Mouse (Mus musculus): Measurements from ENCODE around the gene Cep78. TPM values are rescaled to one million over a fixed set of nuclear protein-coding genes. Genes with fewer than 3 reads are reported as not detected.

The Cep78 gene
- polyA plus RNA-seq, 1 experiment from 2014 or later: 70.6 TPM

DNA sequence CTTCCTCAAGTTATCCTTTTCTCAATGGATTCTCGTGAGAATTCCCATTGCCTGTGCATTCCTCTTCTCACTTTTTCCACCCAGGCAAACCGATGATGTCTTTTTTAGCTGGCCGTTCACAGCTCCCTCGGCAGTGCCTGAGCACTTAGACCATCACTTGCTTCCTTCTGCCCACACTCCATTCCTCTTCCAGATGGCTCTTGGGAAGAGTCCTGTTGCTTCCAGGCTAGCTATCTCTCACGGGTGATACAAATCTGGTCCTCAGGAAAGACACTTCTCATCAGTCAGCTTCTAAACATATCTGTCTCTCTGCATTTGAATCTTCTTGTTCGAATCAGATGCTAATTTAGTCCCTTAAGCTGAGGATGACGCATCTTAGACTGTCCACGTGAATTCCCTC lies 22.3 kb upstream of the Cep78 start:
- Histone ChIP-seq H3K27ac (no peak overlapping the region), H3K4me3 (no peak overlapping the region), H3K9me3 (no peaks in the 10 kb centered on the region), H3K4me1 (0 out of 2 replicates have a peak, but pooled peaks cover 3% of the 10 kb centered on the region), H3K27me3 (ENCODE audit: poor library complexity, severe bottlenecking) (no peaks in the 10 kb centered on the region), H3K36me3 (replicated peaks) (no peaks in the 10 kb centered on the region)
- DNase-seq (ENCODE audit: extremely low spot score, low spot score): no peak
- 90% methylated on average over 8 of the region's 8 CpGs for WGBS

DNA sequence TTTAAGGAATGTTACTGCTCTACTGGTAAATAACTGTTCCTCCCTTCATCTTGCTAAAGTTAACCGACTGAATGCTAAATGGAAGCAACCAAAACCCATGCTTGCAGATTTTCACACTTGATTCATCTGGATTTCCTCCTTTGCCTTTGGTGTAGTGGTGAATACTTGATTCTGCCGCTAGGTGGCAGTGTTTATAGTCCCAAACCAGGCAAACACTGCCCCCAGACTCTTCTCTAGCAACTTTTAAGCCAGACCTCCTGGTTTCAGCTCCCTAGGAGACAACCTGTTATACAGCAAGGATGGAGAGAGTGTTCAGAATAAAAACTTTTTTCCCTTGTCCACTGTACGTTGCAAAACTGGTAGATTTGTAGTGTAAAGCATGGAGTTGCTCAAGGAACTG lies 13.4 kb upstream of the Cep78 start:
- Histone ChIP-seq H3K4me1 (peaks cover 5% of the 10 kb centered on the region; the same call in 1 of the 2 replicates), H3K36me3 (replicated peaks) (0 out of 2 replicates have a peak, but pooled peaks cover 3% of the 10 kb centered on the region), H3K27ac (no peak overlapping the region), H3K9me3 (no peaks in the 10 kb centered on the region), H3K4me3 (no peak overlapping the region), H3K27me3 (ENCODE audit: poor library complexity, severe bottlenecking) (no peaks in the 10 kb centered on the region)
- DNase-seq (ENCODE audit: extremely low spot score, low spot score): peak; percentile 47
- WGBS: 6% methylated on average over 3 of the region's 3 CpGs

DNA sequence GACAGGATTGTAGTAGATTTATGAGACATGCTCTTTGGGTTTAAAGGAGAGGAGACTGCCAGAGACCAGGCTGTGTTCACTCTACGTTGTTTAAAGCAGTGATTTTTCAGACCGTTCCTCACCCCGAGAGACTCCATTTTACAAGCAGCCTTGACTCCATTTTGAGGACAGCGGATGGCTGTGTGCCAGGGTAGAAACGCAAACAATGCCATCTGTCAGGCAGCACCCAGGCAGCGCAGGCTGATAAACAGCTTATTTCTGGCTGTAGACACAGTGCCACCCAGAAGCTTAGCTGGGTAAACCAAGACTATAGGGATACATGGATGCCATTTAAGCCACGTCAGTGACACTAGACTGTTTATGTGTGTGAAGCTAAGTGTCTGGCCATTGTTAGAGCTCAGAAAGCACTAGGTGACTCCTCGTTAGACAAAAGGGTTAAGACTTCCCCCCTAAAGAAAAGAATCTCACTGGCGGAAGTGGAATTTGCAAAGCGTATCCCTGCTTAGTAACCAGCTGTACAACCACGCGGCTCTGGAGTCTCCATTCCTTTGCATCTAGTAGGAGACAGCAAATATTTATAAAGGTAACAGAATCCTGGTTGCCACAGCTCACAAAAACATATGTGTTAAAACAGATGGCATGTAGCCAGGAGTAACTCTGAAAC lies 12.2 kb upstream of the Cep78 start:
- WGBS: 78% methylated on average over 12 of the region's 12 CpGs
- Histone ChIP-seq H3K36me3 (replicated peaks) (0 out of 2 replicates have a peak, but pooled peaks cover 3% of the 10 kb centered on the region), H3K27me3 (ENCODE audit: poor library complexity, severe bottlenecking) (no peaks in the 10 kb centered on the region), H3K9me3 (no peaks in the 10 kb centered on the region), H3K4me3 (no peak overlapping the region), H3K4me1 (peaks cover 5% of the 10 kb centered on the region; the same call in 1 of the 2 replicates), H3K27ac (no peak overlapping the region)
- no peak for DNase-seq (ENCODE audit: extremely low spot score, low spot score)

DNA sequence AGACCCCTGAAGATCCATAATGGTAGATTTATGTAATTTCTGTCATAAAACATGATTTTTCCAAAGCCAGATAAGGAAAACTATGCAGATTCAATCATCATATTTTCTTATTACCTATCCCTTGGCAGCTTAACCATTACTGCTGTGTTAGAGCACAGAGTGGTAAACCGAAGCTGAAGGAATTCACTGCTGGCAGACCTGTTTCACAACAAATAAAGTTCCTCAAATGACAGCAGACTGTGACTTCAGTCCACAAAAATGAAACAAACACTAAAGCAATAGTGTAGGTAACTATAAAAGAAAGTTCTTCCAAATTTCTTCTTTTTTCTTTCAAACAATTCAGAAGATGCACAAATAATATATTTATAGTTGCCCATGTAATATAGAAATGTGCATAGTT lies 5.3 kb upstream of the Cep78 start:
- no peak for DNase-seq (ENCODE audit: extremely low spot score, low spot score)
- Histone ChIP-seq H3K27ac (no peak overlapping the region), H3K4me1 (peaks cover 9% of the 10 kb centered on the region), H3K4me3 (no peak overlapping the region), H3K27me3 (ENCODE audit: poor library complexity, severe bottlenecking) (no peaks in the 10 kb centered on the region), H3K9me3 (no peaks in the 10 kb centered on the region), H3K36me3 (replicated peaks) (peaks cover 10% of the 10 kb centered on the region)
- 92% methylated on average over 1 of the region's 1 CpGs for WGBS

DNA sequence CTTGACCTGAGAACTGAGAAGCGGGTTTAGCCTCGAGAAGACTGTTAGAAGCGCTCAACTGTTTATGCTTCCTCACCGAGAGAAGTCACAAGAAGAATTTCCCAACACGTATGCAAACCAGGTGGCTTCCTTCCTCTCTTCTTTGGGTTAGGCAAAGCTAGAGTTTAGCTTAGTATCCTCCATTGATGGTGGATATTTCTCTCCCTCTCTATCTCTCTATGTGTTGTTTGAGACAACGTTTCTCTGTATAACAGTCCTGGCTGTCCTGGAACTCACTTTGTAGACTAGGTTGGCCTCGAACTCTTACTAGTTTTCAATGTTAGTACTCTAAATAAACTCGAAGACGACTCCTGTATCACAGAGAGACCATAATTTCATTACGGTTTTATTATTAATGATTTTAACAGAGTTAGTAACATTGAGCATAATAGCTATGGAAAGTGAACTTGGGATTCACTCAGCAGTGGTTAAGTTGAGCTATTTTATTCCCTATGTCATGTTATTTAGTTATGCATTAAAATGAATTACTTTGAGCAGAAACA lies 454 bp upstream of the Cep78 start:
- no peaks in the 10 kb centered on the region for H3K27me3 ChIP-seq (ENCODE audit: poor library complexity, severe bottlenecking)
- WGBS: 28% methylated on average over 10 of the region's 10 CpGs
- peak overlapping the region; percentile 98 for H3K27ac ChIP-seq
- peak overlapping the region; percentile 68 for H3K4me3 ChIP-seq
- DNase-seq (ENCODE audit: extremely low spot score, low spot score): no peak
- H3K36me3 ChIP-seq (replicated peaks): peaks cover 20% of the 10 kb centered on the region
- peaks cover 40% of the 10 kb centered on the region for H3K4me1 ChIP-seq
- H3K9me3 ChIP-seq: no peaks in the 10 kb centered on the region

DNA sequence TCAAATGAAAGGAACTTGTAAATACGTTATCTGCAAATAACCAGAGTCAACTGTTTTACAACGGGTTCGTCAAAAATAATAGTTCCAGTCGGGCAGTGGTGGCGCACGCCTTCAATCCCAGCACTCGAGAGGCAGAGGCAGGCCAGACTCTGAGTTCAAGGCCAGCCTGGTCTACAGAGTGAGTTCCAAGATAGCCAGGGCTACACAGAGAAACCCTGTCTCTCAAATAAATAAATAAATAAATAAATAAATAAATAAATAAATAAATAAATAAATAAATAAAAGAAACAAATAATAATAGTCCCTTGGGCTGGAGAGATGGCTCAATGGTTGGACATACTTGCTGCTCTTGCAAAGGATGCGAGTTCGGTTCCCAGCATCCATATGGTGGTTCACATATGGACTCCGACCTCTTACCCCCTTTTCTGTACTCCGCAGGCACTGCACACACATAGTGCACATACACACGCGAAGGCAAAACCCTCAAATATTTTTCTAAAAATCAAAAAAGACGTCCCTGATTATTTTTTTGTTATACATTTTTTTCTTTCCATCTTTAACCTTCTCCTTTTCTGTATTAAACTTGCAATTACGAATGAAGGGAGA lies 947 bp downstream of the Cep78 start:
- Histone ChIP-seq H3K4me1 (peaks cover 40% of the 10 kb centered on the region), H3K27ac (peak overlapping the region; percentile 98), H3K36me3 (replicated peaks) (peaks cover 34% of the 10 kb centered on the region), H3K9me3 (no peaks in the 10 kb centered on the region), H3K27me3 (ENCODE audit: poor library complexity, severe bottlenecking) (no peaks in the 10 kb centered on the region), H3K4me3 (peak overlapping the region; percentile 68)
- WGBS: 54% methylated on average over 15 of the region's 15 CpGs
- DNase-seq (ENCODE audit: extremely low spot score, low spot score): no peak

DNA sequence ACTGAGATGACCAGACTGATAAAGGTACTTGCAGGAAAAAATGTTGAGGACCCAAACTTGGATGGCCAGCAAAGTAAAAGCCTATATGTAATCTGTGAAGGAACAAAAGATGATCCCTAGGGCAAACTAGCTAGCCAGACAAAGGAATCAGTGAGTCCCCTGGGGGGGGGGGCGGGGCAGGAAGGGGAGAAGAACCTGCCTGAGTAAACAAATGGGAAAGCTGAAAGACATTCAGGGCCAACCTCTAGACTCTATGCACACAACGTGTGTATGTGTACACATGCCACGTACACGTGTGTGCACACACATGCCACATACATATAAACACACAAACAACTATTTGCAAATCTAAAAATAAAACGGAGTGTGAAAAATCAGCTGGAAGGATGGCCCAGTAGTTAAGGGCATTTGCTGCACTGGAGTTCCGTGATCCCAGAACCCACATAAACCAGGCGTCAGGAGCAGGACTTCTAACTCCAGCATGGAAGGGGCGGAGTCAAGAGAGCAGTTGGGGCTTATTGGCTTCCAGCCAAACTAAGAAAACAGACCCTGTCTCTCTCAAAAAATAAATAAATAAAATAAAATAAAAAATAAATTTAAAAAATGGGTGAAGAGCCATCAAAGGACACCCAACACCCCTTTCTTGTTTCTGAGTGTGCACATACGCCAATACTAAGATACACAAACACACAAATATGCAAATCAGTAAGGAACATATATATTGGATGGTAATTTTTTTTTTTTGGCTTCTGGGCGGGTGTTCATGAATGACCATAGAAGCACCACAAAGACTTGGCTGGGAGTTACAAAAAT lies 1.7 kb downstream of the Cep78 start:
- Histone ChIP-seq H3K27ac (peak overlapping the region; percentile 42; the same call in 1 of the 2 replicates), H3K36me3 (replicated peaks) (peaks cover 38% of the 10 kb centered on the region), H3K27me3 (ENCODE audit: poor library complexity, severe bottlenecking) (no peaks in the 10 kb centered on the region), H3K9me3 (no peaks in the 10 kb centered on the region), H3K4me1 (peaks cover 40% of the 10 kb centered on the region), H3K4me3 (peak overlapping the region; percentile 68)
- WGBS: 45% methylated on average over 10 of the region's 10 CpGs
- DNase-seq (ENCODE audit: extremely low spot score, low spot score): no peak

DNA sequence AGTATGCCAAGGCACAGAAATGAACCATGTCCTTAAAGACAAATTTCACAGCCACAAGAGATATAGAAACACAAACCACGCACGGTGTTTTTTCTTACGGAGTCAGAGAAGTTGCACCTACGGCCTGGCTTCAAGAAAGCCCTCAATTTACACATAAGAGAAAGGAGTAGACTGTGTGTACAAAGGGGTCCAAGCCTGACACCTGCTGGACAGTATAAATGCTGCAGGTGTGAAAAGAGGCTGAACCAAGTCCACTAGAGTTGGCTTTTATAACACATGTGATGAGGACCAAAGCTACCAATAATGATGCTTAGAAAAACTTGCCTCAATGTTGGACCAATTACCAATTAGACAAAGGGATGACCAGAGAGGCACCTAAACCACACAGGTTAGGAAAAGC lies 2.9 kb downstream of the Cep78 start:
- Histone ChIP-seq H3K27me3 (ENCODE audit: poor library complexity, severe bottlenecking) (no peaks in the 10 kb centered on the region), H3K27ac (no peak overlapping the region), H3K36me3 (replicated peaks) (peaks cover 45% of the 10 kb centered on the region), H3K4me3 (no peak overlapping the region), H3K9me3 (no peaks in the 10 kb centered on the region), H3K4me1 (peaks cover 40% of the 10 kb centered on the region)
- peak; percentile 46 for DNase-seq (ENCODE audit: extremely low spot score, low spot score)
- WGBS: 81% methylated on average over 4 of the region's 4 CpGs

DNA sequence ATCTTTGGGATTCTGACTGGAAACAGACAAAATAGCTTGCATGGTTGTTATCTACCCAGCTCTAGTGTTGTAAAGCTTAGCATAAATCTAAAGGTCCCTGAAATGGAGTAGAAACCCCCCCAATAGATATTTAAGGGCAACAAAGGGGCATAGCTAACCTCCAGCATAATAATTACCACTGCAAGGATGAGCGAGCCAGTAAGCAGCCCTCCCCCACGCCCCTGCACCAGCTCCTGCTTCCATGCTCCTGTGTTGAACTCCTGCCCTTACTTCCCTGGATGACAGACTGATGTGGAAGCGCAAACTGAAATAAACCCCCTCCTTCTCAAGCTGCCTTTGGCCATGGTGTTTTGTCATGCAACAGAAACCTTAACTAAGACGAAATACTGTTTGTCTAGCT lies 11.4 kb downstream of the Cep78 start:
- H3K36me3 ChIP-seq (replicated peaks): peaks cover 98% of the 10 kb centered on the region
- H3K9me3 ChIP-seq: no peaks in the 10 kb centered on the region
- no peaks in the 10 kb centered on the region for H3K27me3 ChIP-seq (ENCODE audit: poor library complexity, severe bottlenecking)
- 86% methylated on average over 4 of the region's 4 CpGs for WGBS
- no peak overlapping the region for H3K27ac ChIP-seq
- DNase-seq (ENCODE audit: extremely low spot score, low spot score): no peak
- no peak overlapping the region for H3K4me3 ChIP-seq
- H3K4me1 ChIP-seq: no peaks in the 10 kb centered on the region

DNA sequence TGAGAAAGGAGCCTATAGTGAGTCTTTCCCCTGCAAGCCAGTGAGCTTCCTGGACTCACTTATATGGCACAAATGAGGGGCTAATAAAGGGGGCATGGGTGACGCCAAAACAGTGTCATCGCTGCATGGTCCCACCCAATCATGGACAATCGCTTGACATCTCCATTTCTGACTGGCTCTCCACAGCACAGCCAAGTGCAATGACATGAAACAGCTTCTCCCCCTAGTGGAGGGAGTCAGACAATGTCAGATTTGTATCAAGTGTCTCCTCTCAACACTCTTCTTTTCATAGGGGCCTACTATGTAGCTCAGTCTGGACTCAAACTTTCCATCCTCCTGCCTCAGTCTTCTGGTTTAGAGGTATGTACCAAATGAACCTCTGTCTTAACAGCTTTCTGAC lies 19.7 kb downstream of the Cep78 start:
- Histone ChIP-seq H3K9me3 (no peaks in the 10 kb centered on the region), H3K36me3 (replicated peaks) (peaks cover 95% of the 10 kb centered on the region), H3K27me3 (ENCODE audit: poor library complexity, severe bottlenecking) (no peaks in the 10 kb centered on the region), H3K27ac (no peak overlapping the region), H3K4me1 (no peaks in the 10 kb centered on the region), H3K4me3 (no peak overlapping the region)
- WGBS: 72% methylated on average over 3 of the region's 3 CpGs
- no peak for DNase-seq (ENCODE audit: extremely low spot score, low spot score)

DNA sequence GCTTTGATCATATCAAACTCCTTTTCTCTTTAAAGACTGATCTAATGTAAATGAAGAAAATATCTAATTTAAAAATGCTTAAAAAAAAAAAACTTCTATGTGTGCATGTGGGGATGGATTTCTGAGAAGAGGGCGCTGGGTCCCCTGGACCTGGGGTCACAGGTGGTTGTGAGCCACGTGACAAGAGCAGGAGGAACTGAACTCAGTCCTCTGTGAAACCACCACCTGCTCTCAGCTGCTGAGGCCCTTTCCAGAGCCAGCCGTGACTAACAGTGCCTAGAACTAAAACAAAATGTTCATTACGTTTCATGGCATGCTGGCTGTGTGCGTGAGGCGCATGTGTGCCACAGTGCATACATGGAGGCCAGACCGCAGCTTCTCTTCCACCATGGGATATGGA lies 20.3 kb downstream of the Cep78 start:
- Histone ChIP-seq H3K27ac (no peak overlapping the region), H3K27me3 (ENCODE audit: poor library complexity, severe bottlenecking) (no peaks in the 10 kb centered on the region), H3K9me3 (no peaks in the 10 kb centered on the region), H3K36me3 (replicated peaks) (peaks cover 95% of the 10 kb centered on the region), H3K4me3 (no peak overlapping the region), H3K4me1 (no peaks in the 10 kb centered on the region)
- no peak for DNase-seq (ENCODE audit: extremely low spot score, low spot score)
- 95% methylated on average over 7 of the region's 7 CpGs for WGBS

DNA sequence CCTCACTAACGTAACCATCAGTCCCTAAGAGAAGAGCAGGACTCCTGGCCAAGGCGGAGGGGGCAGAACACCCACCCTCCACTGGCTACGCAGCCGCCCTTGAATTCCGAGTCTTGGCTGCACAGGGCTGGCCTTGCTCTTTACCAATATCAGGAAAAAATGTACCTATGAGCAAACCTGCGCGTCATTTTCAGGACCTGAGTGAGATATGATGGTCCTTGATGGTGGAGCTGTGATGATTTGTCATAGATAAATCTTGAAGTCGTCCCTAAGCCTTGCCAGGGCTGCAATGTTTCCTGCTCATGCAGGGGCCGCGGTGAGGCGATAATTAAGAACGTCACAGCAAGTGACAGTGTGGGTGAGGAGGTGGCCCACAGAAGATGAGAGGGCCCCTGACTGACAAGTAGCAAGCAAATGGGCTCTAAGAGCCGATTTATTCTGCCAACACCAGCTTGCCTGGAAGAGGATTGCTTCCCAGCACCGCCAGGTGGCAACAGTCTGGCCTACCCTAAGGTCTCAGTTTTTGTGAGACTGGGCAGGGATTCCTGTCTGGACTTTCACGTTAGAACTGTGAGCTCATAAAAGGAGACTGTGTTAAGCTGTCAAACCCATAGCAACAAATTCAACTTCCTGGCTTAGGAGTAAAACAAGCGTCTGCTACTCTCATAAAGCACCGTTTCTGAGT lies 21.6 kb downstream of the Cep78 start:
- 93% methylated on average over 17 of the region's 17 CpGs for WGBS

More for the DNA sequence above, 21.6 kb downstream of the Cep78 start:
- DNase-seq (ENCODE audit: extremely low spot score, low spot score): no peak
- Histone ChIP-seq H3K4me3 (no peak overlapping the region), H3K4me1 (no peaks in the 10 kb centered on the region), H3K27me3 (ENCODE audit: poor library complexity, severe bottlenecking) (no peaks in the 10 kb centered on the region), H3K9me3 (no peaks in the 10 kb centered on the region), H3K36me3 (replicated peaks) (peaks cover 94% of the 10 kb centered on the region), H3K27ac (no peak overlapping the region)

Data from forebrain, embryonic 10.5 days (tissue).